Mouse (Mus musculus): ENCODE measurements around the gene Cdh4. TPM values are rescaled to one million over a fixed set of nuclear protein-coding genes. Genes with fewer than 3 reads are reported as not detected.

The Cdh4 gene
- polyA plus RNA-seq, 1 experiment from 2014 or later = 2.6 TPM

DNA sequence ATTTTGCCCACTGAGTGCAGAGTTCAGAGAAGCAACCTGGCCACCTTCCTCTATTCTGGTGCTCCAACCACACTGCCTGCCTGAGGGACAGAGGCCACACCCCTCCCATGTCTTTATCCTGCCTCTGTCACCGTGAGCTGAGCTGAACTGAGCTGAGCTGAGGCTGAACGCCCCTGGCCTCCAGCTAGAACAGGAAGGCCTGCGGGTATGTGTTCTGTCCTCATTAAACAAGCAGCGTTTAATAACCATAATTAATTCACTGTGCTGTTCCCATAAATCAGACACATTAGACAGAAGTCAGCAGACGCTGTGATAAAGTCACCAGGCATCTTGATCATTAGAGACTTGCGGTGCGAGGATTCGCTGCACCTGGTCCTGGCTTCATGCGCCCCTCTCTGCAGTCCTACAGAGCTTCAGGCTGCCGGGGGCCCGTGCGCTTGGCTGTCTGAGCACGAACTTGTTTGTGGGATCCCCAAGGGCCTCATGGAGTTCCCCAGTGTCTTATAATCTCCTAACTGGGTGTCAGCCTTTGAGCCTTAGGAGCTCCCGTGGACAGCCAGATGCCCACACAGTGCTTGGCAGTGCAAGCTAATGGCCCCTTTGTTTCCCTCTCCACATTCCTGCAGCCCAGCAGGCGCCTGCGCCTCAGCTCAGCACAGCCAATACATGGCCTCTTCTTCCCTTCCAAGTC is 291.1 kb downstream of the Cdh4 start:
- H3K4me3 ChIP-seq (replicated peaks) = no peak overlapping the region
- H3K4me1 ChIP-seq (replicated peaks) = no peaks in the 10 kb centered on the region
- no peak overlapping the region for H3K9ac ChIP-seq
- no peaks in the 10 kb centered on the region for H3K9me3 ChIP-seq
- 52% methylated on average over 16 of the region's 16 CpGs for WGBS
- ATAC-seq = no peak
- no peak overlapping the region for H3K4me2 ChIP-seq (replicated peaks)
- H3K36me3 ChIP-seq = no peaks in the 10 kb centered on the region
- H3K27me3 ChIP-seq (replicated peaks) = no peaks in the 10 kb centered on the region
- no peak overlapping the region for H3K27ac ChIP-seq

DNA sequence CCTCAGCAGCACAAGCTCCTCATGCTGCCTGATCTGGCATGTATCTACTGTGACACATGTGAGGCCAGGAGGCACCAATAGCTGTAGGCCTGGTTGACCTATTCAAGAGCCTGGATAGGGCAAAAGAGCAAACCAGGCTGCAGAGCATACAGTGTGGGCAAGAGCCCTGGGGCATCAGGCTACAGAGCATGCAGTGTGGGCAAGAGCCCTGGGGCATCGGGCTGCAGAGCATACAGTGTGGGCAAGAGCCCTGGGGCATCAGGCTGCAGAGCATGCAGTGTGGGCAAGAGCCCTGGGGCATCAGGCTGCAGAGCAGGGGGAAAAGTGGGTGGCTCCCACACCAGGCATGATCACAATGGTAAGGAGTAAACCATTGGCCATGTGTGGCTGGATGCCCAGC is 300.2 kb downstream of the Cdh4 start:
- H3K4me2 ChIP-seq (replicated peaks) = no peak overlapping the region
- H3K27ac ChIP-seq = no peak overlapping the region
- ATAC-seq = no peak
- 93% methylated on average over 1 of the region's 1 CpGs for WGBS
- no peak overlapping the region for H3K4me3 ChIP-seq (replicated peaks)
- H3K9me3 ChIP-seq = no peaks in the 10 kb centered on the region
- no peaks in the 10 kb centered on the region for H3K27me3 ChIP-seq (replicated peaks)
- H3K9ac ChIP-seq = no peak overlapping the region
- no peaks in the 10 kb centered on the region for H3K36me3 ChIP-seq
- H3K4me1 ChIP-seq (replicated peaks) = no peaks in the 10 kb centered on the region

- Histone ChIP-seq H3K4me2 (replicated peaks) (no peak overlapping the region), H3K4me3 (replicated peaks) (no peak overlapping the region), H3K9me3 (no peaks in the 10 kb centered on the region), H3K36me3 (no peaks in the 10 kb centered on the region), H3K9ac (no peak overlapping the region), H3K27ac (no peak overlapping the region), H3K4me1 (replicated peaks) (no peaks in the 10 kb centered on the region), H3K27me3 (replicated peaks) (no peaks in the 10 kb centered on the region)
- WGBS = 80% methylated on average over 6 of the region's 6 CpGs
- ATAC-seq = no peak
Measured at GRCm38 (mm10) chr2:179742828-179743227, 300.6 kb downstream of the Cdh4 start.

DNA sequence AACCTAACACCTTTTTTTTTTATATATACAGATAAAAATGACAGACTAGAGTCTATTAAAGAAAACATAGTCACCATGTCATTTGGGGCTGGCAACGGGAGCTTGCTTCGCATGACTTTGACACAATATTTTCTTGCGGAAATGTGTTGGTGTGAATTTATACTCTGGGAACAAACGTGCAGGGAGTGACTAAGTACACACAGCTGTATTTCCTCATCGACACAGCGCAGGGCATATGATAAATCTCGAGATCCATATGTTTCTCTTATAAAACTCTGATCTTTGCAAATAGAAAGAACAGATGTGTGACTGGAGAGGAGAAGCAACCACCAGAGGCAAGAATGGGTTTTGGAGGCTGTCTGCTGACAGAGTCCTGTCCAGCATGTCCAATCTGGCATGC is 304.3 kb downstream of the Cdh4 start:
- 45% methylated on average over 7 of the region's 7 CpGs for WGBS
- H3K4me1 ChIP-seq (replicated peaks) = no peaks in the 10 kb centered on the region
- no peak overlapping the region for H3K9ac ChIP-seq

DNA sequence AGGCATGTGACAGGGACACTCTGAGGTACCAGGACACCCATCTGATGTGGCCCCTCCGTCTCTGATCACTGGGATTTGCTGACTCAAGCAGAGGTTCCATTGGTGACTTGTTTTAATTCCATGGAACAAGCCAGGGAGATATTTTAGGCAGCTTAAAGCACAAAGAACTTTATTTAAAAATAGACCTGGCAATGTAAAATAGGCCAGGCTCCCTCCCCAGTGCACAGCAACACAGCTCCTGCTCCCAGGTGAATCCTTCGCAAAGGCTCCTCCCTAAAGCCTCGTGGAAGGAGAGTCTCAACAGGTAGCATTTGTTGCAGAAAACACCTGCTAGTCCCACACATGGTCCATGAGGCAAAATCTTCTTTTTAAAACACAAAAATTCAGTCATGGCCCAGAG is 307.2 kb downstream of the Cdh4 start:
- no peak overlapping the region for H3K9ac ChIP-seq
- 68% methylated on average over 3 of the region's 3 CpGs for WGBS
- H3K36me3 ChIP-seq = no peaks in the 10 kb centered on the region
- no peak overlapping the region for H3K4me2 ChIP-seq (replicated peaks)
- H3K4me1 ChIP-seq (replicated peaks) = no peaks in the 10 kb centered on the region
- no peak overlapping the region for H3K4me3 ChIP-seq (replicated peaks)
- no peak overlapping the region for H3K27ac ChIP-seq
- H3K9me3 ChIP-seq = no peaks in the 10 kb centered on the region
- H3K27me3 ChIP-seq (replicated peaks) = no peaks in the 10 kb centered on the region
- no peak for ATAC-seq

More for the DNA sequence above, 304.3 kb downstream of the Cdh4 start:
- H3K27ac ChIP-seq = no peak overlapping the region
- no peak overlapping the region for H3K4me3 ChIP-seq (replicated peaks)
- H3K4me2 ChIP-seq (replicated peaks) = no peak overlapping the region
- H3K9me3 ChIP-seq = no peaks in the 10 kb centered on the region
- H3K27me3 ChIP-seq (replicated peaks) = no peaks in the 10 kb centered on the region
- H3K36me3 ChIP-seq = no peaks in the 10 kb centered on the region
- no peak for ATAC-seq

DNA sequence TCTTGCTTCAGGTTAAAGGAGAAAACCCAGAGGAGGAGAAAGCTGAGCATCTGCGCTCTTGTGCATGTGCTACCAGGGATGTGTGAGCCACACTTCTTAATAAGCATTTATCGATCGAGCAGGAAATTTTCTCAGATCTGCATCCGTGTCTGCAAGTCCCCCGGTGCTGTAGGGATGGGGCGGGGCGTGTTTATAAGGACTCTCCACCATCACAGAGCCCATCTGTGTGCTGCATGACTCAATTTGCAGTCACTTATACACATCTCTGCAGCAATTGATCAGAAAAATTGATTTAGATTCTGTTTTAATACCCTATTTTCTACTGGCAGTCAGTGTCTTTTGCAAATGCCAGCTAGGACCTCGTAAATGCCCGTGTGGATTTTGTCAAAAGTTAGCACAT is 311.6 kb downstream of the Cdh4 start:
- no peak overlapping the region for H3K4me3 ChIP-seq (replicated peaks)
- H3K36me3 ChIP-seq = no peaks in the 10 kb centered on the region
- H3K9me3 ChIP-seq = no peaks in the 10 kb centered on the region
- no peak for ATAC-seq
- H3K4me1 ChIP-seq (replicated peaks) = no peaks in the 10 kb centered on the region
- H3K27ac ChIP-seq = no peak overlapping the region
- no peaks in the 10 kb centered on the region for H3K27me3 ChIP-seq (replicated peaks)
- 81% methylated on average over 9 of the region's 9 CpGs for WGBS
- H3K9ac ChIP-seq = no peak overlapping the region
- no peak overlapping the region for H3K4me2 ChIP-seq (replicated peaks)

GRCm38 (mm10) chr2:179754776-179755175 is 312.5 kb downstream of the Cdh4 start:
- Histone ChIP-seq H3K4me2 (replicated peaks) (no peak overlapping the region), H3K27me3 (replicated peaks) (no peaks in the 10 kb centered on the region), H3K36me3 (no peaks in the 10 kb centered on the region), H3K27ac (no peak overlapping the region), H3K9ac (no peak overlapping the region), H3K9me3 (no peaks in the 10 kb centered on the region), H3K4me3 (replicated peaks) (no peak overlapping the region), H3K4me1 (replicated peaks) (no peaks in the 10 kb centered on the region)
- ATAC-seq = no peak
- WGBS = 78% methylated on average over 11 of the region's 11 CpGs

DNA sequence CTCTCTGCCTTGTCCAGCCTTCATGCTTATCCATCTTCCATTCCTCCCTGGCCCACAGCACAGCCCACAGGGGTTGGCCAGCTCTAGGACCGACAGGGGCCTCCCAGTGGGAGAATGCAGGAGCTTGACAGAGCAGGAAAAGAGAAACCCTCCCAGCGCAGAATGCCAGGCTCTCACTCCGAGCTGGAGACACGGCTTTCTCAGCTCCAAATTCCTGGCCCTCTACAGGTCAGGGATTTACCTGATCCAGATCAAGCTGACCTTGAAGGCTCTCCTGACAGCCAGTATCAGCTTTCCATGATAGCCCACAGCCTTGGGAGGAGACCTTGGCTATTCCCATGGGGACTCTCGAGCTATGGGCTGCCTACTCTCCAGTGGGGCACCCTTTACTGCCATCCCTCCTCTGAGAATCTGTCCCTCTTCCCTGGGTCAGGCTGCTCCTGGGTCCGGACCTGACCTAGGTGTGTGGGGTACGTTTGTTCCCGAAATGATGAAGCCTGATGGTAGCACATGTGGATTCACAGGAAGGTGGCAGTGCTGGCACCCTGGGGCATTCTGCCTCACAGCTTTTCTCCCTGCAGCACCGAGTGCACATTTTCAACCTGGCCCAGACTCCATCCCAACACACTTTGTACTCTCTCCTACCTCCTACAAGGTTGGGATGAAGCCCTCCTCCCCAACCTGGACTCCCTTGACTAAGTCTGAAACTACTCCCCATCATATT is 319.6 kb downstream of the Cdh4 start:
- ATAC-seq = no peak
- no peak overlapping the region for H3K4me2 ChIP-seq (replicated peaks)
- H3K9me3 ChIP-seq = no peaks in the 10 kb centered on the region
- H3K9ac ChIP-seq = no peak overlapping the region
- H3K4me3 ChIP-seq (replicated peaks) = no peak overlapping the region
- H3K27ac ChIP-seq = no peak overlapping the region
- H3K36me3 ChIP-seq = no peaks in the 10 kb centered on the region
- no peaks in the 10 kb centered on the region for H3K4me1 ChIP-seq (replicated peaks)
- no peaks in the 10 kb centered on the region; the same call in none of the 2 replicates for H3K27me3 ChIP-seq (replicated peaks)
- 52% methylated on average over 9 of the region's 9 CpGs for WGBS

DNA sequence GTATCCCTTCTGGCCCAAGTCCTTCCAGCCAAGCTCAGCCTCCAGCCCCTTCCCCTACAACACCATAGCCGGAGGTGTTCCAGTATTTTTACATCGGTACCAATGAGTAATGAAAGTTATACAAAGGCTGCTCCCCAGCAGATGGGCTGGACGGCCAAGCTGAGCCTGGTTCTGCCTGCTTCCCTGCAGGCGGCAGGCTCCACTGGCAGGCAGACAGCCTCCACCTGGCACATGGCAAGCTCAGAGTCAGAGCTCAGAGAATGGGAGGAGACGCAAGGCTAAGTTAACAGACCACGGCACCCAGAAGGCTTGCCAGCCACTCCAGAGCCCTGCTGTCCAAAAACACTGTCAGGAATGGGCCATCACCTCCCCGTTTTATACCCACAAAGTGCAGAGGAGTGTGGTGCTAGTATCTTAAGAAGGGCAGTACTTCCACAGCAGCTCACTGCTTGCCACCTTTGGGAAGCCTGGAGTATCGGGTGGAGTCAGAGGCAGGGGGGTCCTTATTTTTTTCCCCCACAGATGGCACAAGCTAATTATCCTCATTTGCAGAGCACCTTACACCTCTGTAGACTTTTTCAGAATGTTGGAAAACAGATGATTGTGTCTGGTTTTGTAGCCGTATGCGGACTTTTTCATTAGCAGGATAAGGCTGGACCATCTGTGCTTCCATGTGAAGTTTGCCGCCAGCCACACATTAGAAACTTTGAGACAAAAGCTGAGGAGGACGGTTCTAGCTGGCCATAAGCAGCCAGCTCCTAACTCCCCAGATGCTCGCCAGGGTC is 320.5 kb downstream of the Cdh4 start:
- Histone ChIP-seq H3K9me3 (no peaks in the 10 kb centered on the region), H3K27me3 (replicated peaks) (no peaks in the 10 kb centered on the region; the same call in none of the 2 replicates), H3K4me2 (replicated peaks) (no peak overlapping the region), H3K4me1 (replicated peaks) (no peaks in the 10 kb centered on the region), H3K27ac (no peak overlapping the region), H3K9ac (no peak overlapping the region), H3K4me3 (replicated peaks) (no peak overlapping the region), H3K36me3 (no peaks in the 10 kb centered on the region)
- no peak for ATAC-seq
- WGBS = 66% methylated on average over 13 of the region's 13 CpGs

DNA sequence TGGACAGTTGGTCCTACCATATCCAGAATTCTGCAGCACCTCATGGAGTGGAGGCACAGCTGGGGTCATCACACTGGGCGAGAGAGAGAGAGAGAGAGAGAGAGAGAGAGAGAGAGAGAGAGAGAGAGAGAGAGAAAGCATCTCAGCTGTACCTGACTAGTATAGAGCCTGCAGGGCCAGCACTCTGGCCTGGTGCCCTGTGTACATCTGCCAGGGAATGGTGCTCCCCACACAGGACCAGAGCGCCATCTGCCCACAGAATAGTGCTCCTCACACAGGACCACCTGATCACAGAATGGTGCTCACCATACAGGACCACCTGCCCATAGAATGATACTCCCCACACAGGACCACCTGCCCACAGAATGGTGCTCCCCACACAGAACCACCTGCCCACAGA is 322.2 kb downstream of the Cdh4 start:
- H3K9ac ChIP-seq = no peak overlapping the region
- no peak for ATAC-seq
- no peak overlapping the region for H3K4me3 ChIP-seq (replicated peaks)
- 85% methylated on average over 2 of the region's 2 CpGs for WGBS
- peaks cover 10% of the 10 kb centered on the region; the same call in 1 of the 2 replicates for H3K4me1 ChIP-seq (replicated peaks)
- H3K4me2 ChIP-seq (replicated peaks) = no peak overlapping the region
- H3K9me3 ChIP-seq = no peaks in the 10 kb centered on the region
- no peaks in the 10 kb centered on the region for H3K36me3 ChIP-seq
- no peaks in the 10 kb centered on the region; the same call in none of the 2 replicates for H3K27me3 ChIP-seq (replicated peaks)
- no peak overlapping the region for H3K27ac ChIP-seq

DNA sequence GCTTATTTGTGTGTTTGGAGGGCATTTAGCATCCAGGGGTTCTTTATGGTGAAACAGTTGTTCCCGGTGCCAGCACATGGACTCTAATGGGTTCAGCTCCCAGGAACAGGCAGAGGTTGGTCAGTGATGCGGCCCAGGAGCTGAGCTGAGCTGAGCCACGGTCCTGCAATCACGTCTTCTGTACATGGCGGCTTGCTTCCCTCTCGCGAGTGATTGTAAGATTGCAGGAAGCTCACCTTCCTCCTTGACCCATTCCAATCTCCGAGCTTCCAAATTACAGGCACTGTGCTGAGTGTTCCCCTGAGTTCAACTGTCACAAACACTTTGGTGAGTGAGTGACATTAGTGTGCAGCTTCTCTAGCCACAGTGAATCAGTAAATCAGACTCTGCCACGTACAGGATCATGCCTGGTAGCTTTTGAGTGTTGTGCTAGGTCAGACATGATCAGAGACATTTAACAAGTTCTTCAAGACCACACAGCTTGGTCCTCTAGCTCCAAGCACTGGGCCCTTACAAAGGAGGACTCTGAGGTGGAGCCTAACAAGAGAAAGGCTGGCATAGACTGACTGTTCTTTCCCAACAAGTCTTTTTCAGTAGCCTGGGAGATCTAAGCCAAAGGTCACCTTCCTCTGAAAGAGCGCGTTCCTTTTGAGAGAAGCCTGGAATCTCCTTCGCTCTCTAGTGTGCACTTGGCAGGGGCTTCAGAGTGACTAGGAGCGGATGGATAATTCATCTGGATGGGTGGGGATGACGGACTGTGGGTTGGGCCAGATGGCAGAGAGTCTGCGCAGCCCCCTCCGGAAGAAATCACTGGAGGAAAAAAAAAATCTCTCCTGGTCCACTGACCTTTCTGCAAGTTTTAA is 324.7 kb downstream of the Cdh4 start:
- ATAC-seq = no peak
- H3K36me3 ChIP-seq = no peaks in the 10 kb centered on the region
- WGBS = 26% methylated on average over 16 of the region's 16 CpGs
- no peak overlapping the region for H3K27ac ChIP-seq
- H3K9me3 ChIP-seq = no peaks in the 10 kb centered on the region
- peaks cover 10% of the 10 kb centered on the region; the same call in 1 of the 2 replicates for H3K4me1 ChIP-seq (replicated peaks)
- no peak overlapping the region for H3K4me3 ChIP-seq (replicated peaks)
- H3K9ac ChIP-seq = no peak overlapping the region
- no peak overlapping the region for H3K4me2 ChIP-seq (replicated peaks)
- no peaks in the 10 kb centered on the region; the same call in none of the 2 replicates for H3K27me3 ChIP-seq (replicated peaks)

GRCm38 (mm10) chr2:179767527-179767849 is 325.3 kb downstream of the Cdh4 start:
- Histone ChIP-seq H3K27ac (no peak overlapping the region), H3K9me3 (no peaks in the 10 kb centered on the region), H3K4me3 (replicated peaks) (no peak overlapping the region), H3K9ac (no peak overlapping the region), H3K36me3 (no peaks in the 10 kb centered on the region), H3K4me2 (replicated peaks) (no peak overlapping the region), H3K27me3 (replicated peaks) (no peaks in the 10 kb centered on the region; the same call in none of the 2 replicates), H3K4me1 (replicated peaks) (peaks cover 10% of the 10 kb centered on the region; the same call in 1 of the 2 replicates)
- 19% methylated on average over 9 of the region's 9 CpGs for WGBS
- no peak for ATAC-seq

All from intestine, embryonic 15.5 days (tissue).